Mouse (Mus musculus) mature B cell (primary cell): ENCODE measurements around the gene Pcsk1n.

Source experiments
- in situ Hi-C: fragments of 300-500 bp; cut with MboI; formaldehyde crosslinking; loops from 2 replicates; pipeline ENCODE4 v1.14.3; 2019

The Pcsk1n gene

DNA sequence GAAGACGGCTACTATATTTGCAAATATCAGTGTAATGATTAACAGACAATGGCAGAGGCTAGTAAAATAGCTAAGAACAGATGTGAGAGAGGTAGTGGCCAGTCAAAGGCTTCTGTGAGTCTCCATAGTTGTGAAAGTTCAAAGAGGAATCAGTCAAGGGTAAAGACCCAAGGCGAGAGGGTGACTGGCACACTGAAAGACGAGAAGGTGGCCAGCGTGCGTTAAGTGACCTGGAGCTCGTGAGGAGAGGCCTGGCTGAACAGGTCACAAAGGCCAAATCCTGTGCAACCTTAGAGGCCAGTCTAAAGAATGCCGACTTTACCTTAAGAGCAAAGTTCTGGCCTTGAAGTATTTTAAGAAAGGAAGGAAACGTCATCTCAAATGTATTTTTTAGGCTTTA is 26.0 kb downstream of the Pcsk1n start:
- in situ Hi-C loops: no loop called here

DNA sequence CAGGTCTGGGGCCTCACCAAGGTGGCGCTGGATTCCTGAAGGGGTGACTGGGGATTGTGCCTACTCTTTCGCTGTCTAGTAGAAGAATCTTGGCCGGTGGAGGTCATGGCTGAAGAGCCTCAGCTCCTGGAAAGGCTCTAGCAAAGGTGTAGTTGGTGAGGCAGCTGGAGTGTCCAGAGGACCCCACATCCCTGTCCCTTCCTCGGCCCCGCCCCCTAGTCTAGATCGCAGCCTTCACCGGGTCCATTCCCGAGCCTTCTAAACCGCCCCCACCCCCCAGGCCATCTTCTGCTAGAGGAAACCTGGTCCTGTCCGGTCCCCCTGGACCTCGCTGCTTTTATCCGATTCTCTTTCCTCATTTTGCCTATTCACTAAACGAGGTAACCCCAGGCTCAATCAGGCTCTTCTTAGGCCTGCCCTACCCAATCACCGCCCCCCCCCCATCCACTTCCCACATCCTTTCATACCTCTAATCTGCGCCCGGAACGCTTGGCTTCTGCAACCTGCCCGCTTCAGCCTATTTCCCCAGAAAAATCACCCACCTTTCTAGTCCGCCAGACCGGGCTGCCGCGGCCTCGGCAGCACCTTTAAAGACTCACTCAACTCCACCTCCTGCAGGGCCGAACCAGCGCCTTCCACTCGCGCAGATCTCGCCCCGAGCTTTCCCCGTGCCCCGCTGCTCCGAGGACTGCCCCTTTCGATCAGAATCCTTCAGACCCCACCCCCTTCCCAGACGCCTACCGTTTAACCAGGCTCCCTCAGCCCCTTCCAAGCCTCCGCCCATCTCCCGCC is 27.7 kb downstream of the Pcsk1n start, which contains the start of gene Hdac6:
Gene Hdac6, minus strand, starts transcription at position 782 of the 792 bp plus-strand sequence.
- in situ Hi-C loops: no loop called here

DNA sequence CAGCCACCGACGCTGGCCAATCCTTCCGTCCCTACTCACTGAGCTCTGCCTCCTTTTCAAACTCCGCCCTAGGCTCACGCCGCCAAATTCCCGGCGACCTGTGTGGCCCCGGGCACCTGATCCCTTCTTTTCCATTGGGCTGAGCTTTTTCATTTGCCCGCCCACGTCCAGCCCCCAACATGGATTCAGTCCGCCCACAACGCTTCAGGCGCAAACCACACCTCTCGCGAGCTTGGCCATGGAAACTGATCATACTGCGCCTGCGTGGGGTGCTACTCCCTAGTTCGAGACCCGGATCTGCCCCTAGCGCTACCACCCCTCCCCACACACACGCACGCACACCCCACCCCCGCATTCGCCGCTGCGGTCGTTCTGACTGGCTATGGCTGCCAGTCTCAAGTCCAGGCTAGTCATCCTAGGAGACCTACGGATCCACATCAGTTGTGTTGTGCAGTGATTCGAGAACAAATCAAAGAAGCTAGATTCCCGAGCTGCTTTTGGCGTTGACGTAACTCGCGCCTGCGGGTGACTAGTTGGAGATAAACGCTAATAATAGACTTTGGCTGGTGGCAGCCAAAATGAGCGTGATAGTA is 28.4 kb downstream of the Pcsk1n start:
- in situ Hi-C loops: no loop called here

DNA sequence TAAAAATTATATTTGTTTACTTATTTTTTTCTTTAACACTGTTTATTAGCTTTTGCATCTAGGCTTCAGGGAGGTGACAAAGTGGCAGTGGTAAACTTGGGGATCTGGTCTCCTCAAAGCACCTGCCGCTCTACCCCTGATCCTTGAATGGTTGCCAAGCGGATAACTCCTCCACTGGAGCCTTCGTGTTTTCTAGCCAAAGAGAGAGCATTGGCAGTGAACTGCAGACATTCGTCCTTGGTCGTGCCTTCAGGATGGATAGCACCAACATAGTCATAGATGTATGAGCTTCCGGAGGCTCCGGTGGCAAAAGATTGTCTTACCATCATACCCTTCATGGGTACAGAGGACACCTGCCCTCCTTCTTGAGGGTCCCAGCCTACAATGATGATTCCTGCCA is 30.5 kb downstream of the Pcsk1n start:
- in situ Hi-C loops: no loop called here

DNA sequence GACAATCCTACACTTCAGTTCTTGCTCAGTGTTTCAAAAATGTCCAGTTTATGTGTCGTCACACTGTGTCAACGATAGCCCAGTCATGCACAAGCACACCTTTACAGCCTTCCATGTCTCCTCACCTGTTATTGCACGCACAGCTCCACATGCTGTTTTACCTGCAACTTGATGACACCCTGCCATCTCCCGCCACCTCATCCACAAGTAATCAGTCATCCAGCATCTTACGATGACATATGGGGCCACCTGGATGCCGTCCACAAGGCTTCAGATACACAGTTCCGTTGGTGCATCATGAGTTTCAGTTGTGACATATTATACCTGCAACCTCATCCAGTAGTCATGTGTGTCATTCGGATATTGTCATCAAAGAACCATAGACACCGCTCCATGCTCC is 39.2 kb downstream of the Pcsk1n start:
- in situ Hi-C loops: no loop called here

DNA sequence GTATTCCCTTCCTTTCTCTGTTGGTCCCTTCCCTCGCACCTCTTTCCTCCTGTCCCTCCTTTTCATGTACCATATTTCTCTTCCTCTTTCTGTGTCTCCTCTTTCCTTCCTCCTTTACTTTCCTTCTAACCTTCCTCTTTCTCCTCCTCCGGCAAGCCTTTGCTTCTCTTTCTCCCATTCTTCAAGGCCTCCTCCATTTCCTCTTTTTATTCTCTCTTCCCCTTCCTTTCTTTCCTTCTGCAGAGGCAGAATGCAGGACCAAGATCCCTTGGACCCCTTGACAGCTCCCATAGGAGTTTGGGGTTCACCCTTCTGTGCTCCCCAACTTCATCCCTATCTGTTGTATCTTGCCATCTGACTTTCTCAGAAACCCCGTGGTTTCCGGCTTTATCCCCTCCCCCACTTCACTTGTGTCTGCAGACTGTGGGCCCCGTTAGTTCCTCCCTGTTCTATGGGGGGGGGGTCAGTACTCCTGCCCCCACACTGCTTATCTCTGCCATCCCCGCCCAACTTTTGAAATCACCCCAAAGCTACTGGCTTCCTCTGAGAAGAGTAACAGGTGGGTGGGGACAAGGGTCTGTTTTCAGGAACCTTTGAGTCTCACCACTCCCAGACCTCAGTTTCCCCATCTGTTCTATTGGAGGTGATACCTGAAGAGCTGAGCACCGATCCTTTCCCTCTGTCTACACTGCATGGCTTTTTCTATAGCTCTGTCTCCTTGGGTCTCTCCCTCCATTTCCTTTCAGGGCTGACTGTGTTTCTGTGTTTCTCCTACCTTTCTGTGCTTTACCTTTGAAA is 44.4 kb downstream of the Pcsk1n start:
- in situ Hi-C loops: no loop called here

DNA sequence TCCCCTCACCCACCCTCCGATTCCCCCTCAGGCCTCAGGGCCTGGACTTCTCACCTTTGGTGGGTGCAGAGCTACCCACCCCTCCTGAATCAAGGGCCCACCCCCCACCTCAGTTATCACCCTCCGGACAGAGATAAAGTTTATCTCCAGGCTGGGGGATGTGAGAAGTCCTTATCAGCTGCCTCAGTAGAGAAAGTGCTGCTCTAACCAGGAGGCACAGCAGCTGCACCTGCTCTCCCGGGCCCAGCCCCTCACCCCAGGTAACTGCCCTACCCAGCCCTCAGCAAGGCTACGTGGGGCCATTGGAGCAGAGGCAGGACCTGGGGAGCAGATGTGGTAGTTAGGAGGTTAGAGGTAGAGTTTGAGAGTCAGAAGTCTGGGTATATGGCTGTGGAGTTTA is 46.5 kb downstream of the Pcsk1n start:
- in situ Hi-C loops: no loop called here

DNA sequence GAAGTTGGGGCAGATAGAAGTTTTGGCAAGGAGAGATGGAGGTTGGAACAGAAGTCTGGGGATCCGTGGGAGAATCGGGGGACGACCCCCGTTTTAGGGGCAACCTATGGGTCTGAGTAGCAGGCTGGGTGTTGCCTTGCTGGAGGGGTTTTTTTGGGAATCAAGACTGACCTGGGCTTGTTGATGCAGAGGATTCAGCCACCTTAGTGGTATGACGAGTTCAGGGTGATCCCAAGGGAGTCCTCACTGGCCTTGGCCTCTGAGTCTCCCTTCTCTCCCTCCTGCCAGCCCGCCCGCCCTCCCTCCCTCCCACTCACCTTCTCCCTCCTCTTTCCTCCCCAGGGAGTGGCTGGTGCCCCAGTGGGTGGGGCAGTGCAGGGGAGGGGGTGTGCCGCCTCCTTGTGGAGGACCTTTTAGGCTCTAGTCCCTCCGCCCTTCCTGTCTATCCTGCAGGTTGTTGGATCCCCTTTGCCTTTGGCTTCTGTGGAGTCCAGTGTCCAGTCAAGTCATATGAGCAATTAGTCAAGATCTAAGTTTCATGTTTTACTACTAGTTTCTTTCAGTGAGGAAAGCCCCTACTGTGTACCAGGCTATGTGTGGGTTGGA is 48.1 kb downstream of the Pcsk1n start:
- in situ Hi-C loops: no loop called here

DNA sequence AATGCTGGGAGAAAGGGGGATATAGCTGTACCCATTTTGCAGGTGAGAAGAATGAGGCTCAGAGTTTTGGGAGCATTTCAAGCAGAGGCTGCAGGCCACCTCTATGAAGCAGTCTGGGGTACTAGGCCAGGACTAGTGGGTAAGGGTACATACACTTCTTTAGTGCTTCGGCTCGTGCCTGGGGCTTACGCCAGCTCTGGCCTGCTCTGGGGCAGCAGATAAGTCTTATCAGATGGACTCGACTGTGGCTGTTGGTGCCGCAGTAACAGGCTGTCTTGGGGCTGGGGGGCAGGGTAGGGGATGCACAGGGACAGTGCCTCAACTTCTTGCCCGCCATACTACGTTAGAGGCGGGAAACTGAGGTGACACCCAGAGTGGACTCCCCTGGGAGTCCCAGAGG is 48.6 kb downstream of the Pcsk1n start:
- in situ Hi-C loops: no loop called here

DNA sequence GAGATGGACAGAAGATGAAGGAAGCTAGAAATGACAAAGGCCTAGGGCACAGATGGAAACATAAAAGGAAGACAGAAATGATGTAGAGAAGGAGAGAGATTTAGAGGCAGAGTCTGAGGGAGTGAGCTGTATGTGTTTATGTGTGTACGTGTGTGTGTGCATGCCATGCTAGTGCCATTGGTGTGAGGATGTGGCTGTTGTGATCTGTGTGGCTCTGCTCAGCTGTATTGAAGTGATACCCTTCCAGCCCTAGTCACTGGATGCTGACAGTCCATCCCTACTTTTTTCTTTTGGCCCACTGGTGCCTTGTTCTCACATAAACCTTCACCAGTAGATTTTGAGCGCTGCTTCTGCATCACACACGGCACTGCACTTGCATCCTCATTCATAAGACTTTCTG is 49.3 kb downstream of the Pcsk1n start:
- in situ Hi-C loops: no loop called here

DNA sequence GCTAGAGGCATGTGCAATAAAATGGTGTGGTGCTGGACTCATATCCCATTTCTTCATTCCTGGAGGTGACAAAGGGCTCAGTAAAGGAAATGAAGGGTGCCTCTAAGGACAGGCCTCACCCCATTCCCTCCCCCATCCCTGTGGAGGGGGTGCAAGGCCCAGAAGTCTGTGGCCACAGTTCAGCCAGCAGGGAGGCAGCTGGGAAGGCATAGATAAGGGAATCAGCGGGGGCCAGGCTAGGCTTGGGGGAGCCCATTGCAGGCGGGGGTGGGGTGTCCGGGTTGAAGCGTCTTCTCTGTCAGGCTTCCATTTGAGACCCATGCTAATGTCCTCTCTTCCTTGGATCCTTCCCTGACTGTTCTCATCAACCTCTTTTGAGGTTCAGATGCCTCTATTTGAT is 51.7 kb downstream of the Pcsk1n start:
- in situ Hi-C loops: no loop called here
